In the genomic region with DNA sequence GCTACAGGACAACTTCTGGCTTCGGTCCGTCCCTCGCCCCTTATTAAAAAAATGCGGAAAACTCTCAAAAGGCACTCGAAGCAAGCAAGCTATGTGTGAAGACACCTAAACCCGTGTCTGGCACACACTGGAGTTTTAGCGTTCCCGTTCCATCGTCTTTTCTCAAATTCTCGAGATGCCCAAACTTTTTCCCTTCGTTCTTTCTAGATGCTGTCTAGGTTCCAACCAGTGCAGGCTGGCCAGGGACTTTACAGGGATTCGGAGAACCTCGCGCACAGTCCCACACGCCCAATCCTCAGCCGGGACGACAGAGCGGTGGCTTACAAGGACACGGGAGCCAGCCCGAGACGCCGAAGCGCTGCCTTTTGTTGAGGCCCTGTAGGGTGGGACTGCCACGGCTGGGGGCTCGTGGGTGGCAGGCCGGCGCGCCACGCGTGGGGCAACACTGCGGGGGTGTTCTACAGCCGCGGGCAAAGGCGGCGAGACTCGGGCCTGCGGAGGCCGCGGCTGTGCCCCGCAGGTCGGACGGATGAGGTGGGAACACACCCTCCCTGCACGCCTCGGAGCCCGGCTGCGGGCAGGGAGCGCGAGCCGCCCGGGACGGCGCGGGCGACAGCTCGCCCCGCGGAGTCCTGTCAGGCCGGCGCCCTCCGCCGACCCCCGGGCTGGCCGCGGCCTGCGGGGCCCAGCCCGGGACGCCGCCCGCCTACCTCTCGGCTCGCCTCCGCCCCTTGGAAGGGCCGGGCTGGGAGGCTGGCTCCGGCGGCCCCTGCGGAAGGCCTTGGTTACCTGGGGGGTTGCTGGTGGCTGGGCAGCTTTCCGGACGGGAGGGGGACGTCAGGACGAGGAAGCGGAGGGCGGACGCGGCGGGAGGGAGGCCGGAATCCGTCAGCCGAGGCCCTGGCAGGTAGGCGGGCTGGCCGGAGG, we compare ENCODE assay signal across 8 mouse cellular contexts. TPM values are rescaled to one million over a fixed set of nuclear protein-coding genes. Genes with fewer than 3 reads are reported as not detected.
DNase-seq lines count a peak whose midpoint lies in the region; ATAC-seq and TF ChIP-seq lines count a peak whose summit lies in the region.

No protein-coding gene starts in this region.

- H3K9me3 ChIP-seq in E14TG2a.4 (ENCODE audit: low read length): peaks cover 17% of the 10 kb centered on the region
- H3K9me3 ChIP-seq in heart, embryonic 16.5 days (replicated peaks; ENCODE audit: control insufficient read depth, low read length): no peaks in the 10 kb centered on the region
- H3K9me3 ChIP-seq in lung, embryonic 14.5 days (ENCODE audit: low read depth, low read length): no peaks in the 10 kb centered on the region

- peak overlapping the region; percentile 77 for H3K4me2 ChIP-seq in heart, embryonic 16.5 days (ENCODE audit: low read depth, low read length)
- peak overlapping the region; percentile 86 for H3K4me2 ChIP-seq in lung, embryonic 14.5 days

- no peak for TF ChIP-seq CTCF in E14TG2a.4 (conservative IDR thresholded peaks at IDR 0.05; ENCODE audit: low read length)
- TF ChIP-seq CTCF in embryonic fibroblast, embryonic 13.5 days (IDR thresholded peaks at IDR 0.05; ENCODE audit: borderline replicate concordance, insufficient read depth, low read length): no peak
- TF ChIP-seq CTCF in lung, embryonic 14.5 days (IDR thresholded peaks at IDR 0.05; ENCODE audit: low read depth): no peak

- peaks cover 12% of the 10 kb centered on the region; the same call in 1 of the 2 replicates for H3K36me3 ChIP-seq in E14TG2a.4 (ENCODE audit: insufficient read depth, low read length)
- H3K36me3 ChIP-seq in heart, embryonic 16.5 days (ENCODE audit: control insufficient read depth, insufficient read depth): peaks cover 2% of the 10 kb centered on the region; the same call in 1 of the 2 replicates
- peaks cover 4% of the 10 kb centered on the region; the same call in 1 of the 2 replicates for H3K36me3 ChIP-seq in lung, embryonic 14.5 days (ENCODE audit: insufficient read depth)

- under 1% methylated on average over 82 of the region's 90 CpGs for WGBS in heart, embryonic 16.5 days
- under 1% methylated on average over 85 of the region's 90 CpGs for WGBS in lung, embryonic 14.5 days

- no peaks in the 10 kb centered on the region for H3K27me3 ChIP-seq in E14TG2a.4 (ENCODE audit: insufficient read depth, low read length)
- H3K27me3 ChIP-seq in heart, embryonic 16.5 days (ENCODE audit: control insufficient read depth, insufficient read depth, low read length): no peaks in the 10 kb centered on the region
- H3K27me3 ChIP-seq in lung, embryonic 14.5 days (ENCODE audit: insufficient read depth, low read length): no peaks in the 10 kb centered on the region

- peak; percentile 55 for DNase-seq in adrenal gland, postnatal 25 days
- peak; percentile 24 to 50 for DNase-seq in kidney, postnatal 36 days
- peak; percentile 55 for DNase-seq in lung, embryonic 14.5 days
- DNase-seq in retina, embryonic 14.5 days (ENCODE audit: low spot score): peak; percentile 43
- peak; percentile 29 for DNase-seq in urinary bladder, postnatal 25 days (ENCODE audit: low spot score)

- peak overlapping the region; percentile 100 for H3K9ac ChIP-seq in heart, embryonic 16.5 days (ENCODE audit: low read length)
- H3K9ac ChIP-seq in lung, embryonic 14.5 days: peak overlapping the region; percentile 99

- H3K27ac ChIP-seq in embryonic fibroblast, embryonic 13.5 days (ENCODE audit: insufficient read depth, low read length): peak overlapping the region; percentile 85
- H3K27ac ChIP-seq in heart, embryonic 16.5 days (ENCODE audit: low read length): peak overlapping the region; percentile 96
- peak overlapping the region; percentile 98 for H3K27ac ChIP-seq in lung, embryonic 14.5 days (ENCODE audit: low read depth)

- ATAC-seq in heart, embryonic 16.5 days (replicated peaks; ENCODE audit: extremely low read depth, insufficient read depth, low FRiP score): peak; percentile 74
- peak; percentile 84 for ATAC-seq in lung, embryonic 14.5 days (ENCODE audit: insufficient read depth)

- H3K4me3 ChIP-seq in E14TG2a.4 (replicated peaks; ENCODE audit: low read length): peak overlapping the region; percentile 94
- peak overlapping the region; percentile 90 for H3K4me3 ChIP-seq in embryonic fibroblast, embryonic 13.5 days (ENCODE audit: insufficient read depth, low read length)
- peak overlapping the region; percentile 98 for H3K4me3 ChIP-seq in heart, embryonic 16.5 days (ENCODE audit: low read length)
- peak overlapping the region; percentile 100 for H3K4me3 ChIP-seq in lung, embryonic 14.5 days (ENCODE audit: low read depth, low read length)

- peaks cover 21% of the 10 kb centered on the region for H3K4me1 ChIP-seq in E14TG2a.4 (replicated peaks; ENCODE audit: low read depth, low read length)
- H3K4me1 ChIP-seq in embryonic fibroblast, embryonic 13.5 days (ENCODE audit: control insufficient read depth, insufficient read depth, low read length): peaks cover 6% of the 10 kb centered on the region; the same call in 1 of the 2 replicates
- H3K4me1 ChIP-seq in heart, embryonic 16.5 days (ENCODE audit: control insufficient read depth, insufficient read depth, low read length): peaks cover 15% of the 10 kb centered on the region
- H3K4me1 ChIP-seq in lung, embryonic 14.5 days (ENCODE audit: insufficient read depth): peaks cover 5% of the 10 kb centered on the region; the same call in 1 of the 2 replicates

- no peak for TF ChIP-seq POLR2A in embryonic fibroblast, embryonic 13.5 days (IDR thresholded peaks at IDR 0.05; ENCODE audit: low read depth, low read length)

RNA-seq across cellular contexts. Expression of a gene that starts 0.7 kb away (rescaled TPM):
- total RNA-seq in adrenal gland, postnatal 25 days (2021): 236 and 239 TPM in 2 replicates
- 151 and 159 TPM in 2 replicates for polyA plus RNA-seq in embryonic fibroblast, embryonic 13.5 days (2011; ENCODE audit: insufficient read length, low read depth, missing spikeins)
- 256 and 284 TPM in 2 replicates for polyA plus RNA-seq in heart, embryonic 16.5 days (2015; fragmentation: Nextera tagmentation; extraction: Ambion mirVana)
- polyA plus RNA-seq in lung, embryonic 14.5 days (2014; fragmentation: Nextera tagmentation; extraction: Ambion mirVana): 301 and 305 TPM in 2 replicates

RNA-seq across cellular contexts. Expression of a gene that starts 55.9 kb away (rescaled TPM):
- 181 and 185 TPM in 2 replicates for total RNA-seq in adrenal gland, postnatal 25 days (2021)
- 451 and 719 TPM in 2 replicates for polyA plus RNA-seq in embryonic fibroblast, embryonic 13.5 days (2011; ENCODE audit: insufficient read length, low read depth, missing spikeins)
- polyA plus RNA-seq in heart, embryonic 16.5 days (2015; fragmentation: Nextera tagmentation; extraction: Ambion mirVana): 348 and 376 TPM in 2 replicates
- 95.9 and 112 TPM in 2 replicates for polyA plus RNA-seq in lung, embryonic 14.5 days (2014; fragmentation: Nextera tagmentation; extraction: Ambion mirVana)

Comparison
In these comparisons a context has a peak if more than half of its experiments do, and no peak if none do; other contexts are left out.
1. Peak in every context shown above with its lines: DNase-seq, ATAC-seq, H3K4me3 ChIP-seq and H3K27ac ChIP-seq.